Mouse (Mus musculus) T-helper 2 cell (primary cell): ENCODE data around the gene Cd33.

Experiments used
- in situ Hi-C: fragments of 300-600 bp; cut with MboI, MseI; formaldehyde crosslinking; loops from one replicate; pipeline ENCODE4 v1.15.1; 2025; ENCODE audit warnings: high pct_unique_total_duplicates

Cd33 gene

GRCm38 (mm10) chr7:43544225-43544977, at the start of gene Cd33:
TSS of gene Cd33 (minus strand) at chr7:43544428.
- in situ Hi-C loops, result no loop called here

- in situ Hi-C loops, result loop anchor here (5.0 kb wide), 2 partner anchors 88 to 97 kb away; partner anchors contain the start of gene Ctu1
Observed at GRCm38 (mm10) chr7:43584790-43585189, 40.6 kb upstream of the Cd33 start.

- in situ Hi-C loops, result loop anchor here (5.0 kb wide), 2 partner anchors 92 to 93 kb away; partner anchors contain the start of gene Ctu1
Observed at GRCm38 (mm10) chr7:43580526-43580925, 36.3 kb upstream of the Cd33 start.

GRCm38 (mm10) chr7:43579440-43580171, 35.4 kb upstream of the Cd33 start, which contains the start of gene Zfp719:
TSS of gene Zfp719 (plus strand) at chr7:43579610.
- in situ Hi-C loops, result loop anchor here (5.0 kb wide), 2 partner anchors 92 to 93 kb away; partner anchors contain the start of gene Ctu1

GRCm38 (mm10) chr7:43571216-43571615, 27.0 kb upstream of the Cd33 start:
- in situ Hi-C loops, result no loop called here

- in situ Hi-C loops, result loop anchor here (5.0 kb wide), 1 partner anchor 101 kb away; the partner anchor contains the start of gene Vsig10l
Observed at GRCm38 (mm10) chr7:43563300-43563699, 19.1 kb upstream of the Cd33 start.

GRCm38 (mm10) chr7:43562651-43563070, 18.4 kb upstream of the Cd33 start:
- in situ Hi-C loops, result loop anchor here (5.0 kb wide), 1 partner anchor 100 kb away; the partner anchor contains the start of gene Vsig10l

- in situ Hi-C loops, result loop anchor here (5.0 kb wide), 1 partner anchor 100 kb away; the partner anchor contains the start of gene Vsig10l
Observed at GRCm38 (mm10) chr7:43562006-43562633, 17.9 kb upstream of the Cd33 start, which contains the start of gene Zfp658. TSS of gene Zfp658 (plus strand) at chr7:43562256.

- in situ Hi-C loops, result no loop called here
Observed at GRCm38 (mm10) chr7:43556901-43557300, 12.7 kb upstream of the Cd33 start.

GRCm38 (mm10) chr7:43555351-43555750, 11.1 kb upstream of the Cd33 start:
- in situ Hi-C loops, result no loop called here

GRCm38 (mm10) chr7:43554550-43554949, 10.3 kb upstream of the Cd33 start:
- in situ Hi-C loops, result no loop called here

GRCm38 (mm10) chr7:43553153-43553552, 8.9 kb upstream of the Cd33 start:
- in situ Hi-C loops, result no loop called here

GRCm38 (mm10) chr7:43548206-43548605, 4.0 kb upstream of the Cd33 start:
- in situ Hi-C loops, result no loop called here

GRCm38 (mm10) chr7:43547666-43548065, 3.4 kb upstream of the Cd33 start:
- in situ Hi-C loops, result no loop called here

- in situ Hi-C loops, result no loop called here
Observed at GRCm38 (mm10) chr7:43545656-43546545, 1.7 kb upstream of the Cd33 start.

GRCm38 (mm10) chr7:43538524-43538923, 5.7 kb downstream of the Cd33 start:
- in situ Hi-C loops, result no loop called here

- in situ Hi-C loops, result no loop called here
Observed at GRCm38 (mm10) chr7:43532936-43533505, 11.2 kb downstream of the Cd33 start.

- in situ Hi-C loops, result no loop called here
Observed at GRCm38 (mm10) chr7:43530216-43530785, 13.9 kb downstream of the Cd33 start.

- in situ Hi-C loops, result no loop called here
Observed at GRCm38 (mm10) chr7:43525313-43525712, 18.9 kb downstream of the Cd33 start.

- in situ Hi-C loops, result no loop called here
Observed at GRCm38 (mm10) chr7:43522776-43523175, 21.5 kb downstream of the Cd33 start.
